Mouse (Mus musculus): Measurements from ENCODE around the gene Mafb. TPM values are rescaled to one million over a fixed set of nuclear protein-coding genes. Genes with fewer than 3 reads are reported as not detected.

Mafb gene
- polyA plus RNA-seq, 1 experiment from 2014 or later = 5.1 TPM

GRCm38 (mm10) chr2:160363201-160363600, 3.7 kb downstream of the Mafb start:
- H3K4me2 ChIP-seq = no peak overlapping the region
- H3K9ac ChIP-seq = no peak overlapping the region
- ATAC-seq (ENCODE audit: extremely low read depth, insufficient number of reproducible peaks, low FRiP score, low TSS enrichment) = no peak
- H3K4me1 ChIP-seq = peaks cover 58% of the 10 kb centered on the region
- 35% methylated on average over 4 of the region's 4 CpGs for WGBS
- 0 out of 2 replicates have a peak, but pooled peaks cover 8% of the 10 kb centered on the region for H3K36me3 ChIP-seq
- no peaks in the 10 kb centered on the region for H3K9me3 ChIP-seq
- H3K27me3 ChIP-seq (replicated peaks) = peaks cover 75% of the 10 kb centered on the region
- no peak overlapping the region for H3K27ac ChIP-seq (replicated peaks)
- no peak overlapping the region; the same call in 1 of the 2 replicates for H3K4me3 ChIP-seq

GRCm38 (mm10) chr2:160361442-160362121, 5.3 kb downstream of the Mafb start:
- H3K27me3 ChIP-seq (replicated peaks) = peaks cover 87% of the 10 kb centered on the region
- ATAC-seq (ENCODE audit: extremely low read depth, insufficient number of reproducible peaks, low FRiP score, low TSS enrichment) = no peak
- peak overlapping the region; percentile 31 for H3K4me2 ChIP-seq
- H3K4me3 ChIP-seq = peak overlapping the region; percentile 13; the same call in 1 of the 2 replicates
- peaks cover 56% of the 10 kb centered on the region for H3K4me1 ChIP-seq
- WGBS = 16% methylated on average over 16 of the region's 16 CpGs
- no peak overlapping the region for H3K9ac ChIP-seq
- no peak overlapping the region for H3K27ac ChIP-seq (replicated peaks)
- 0 out of 2 replicates have a peak, but pooled peaks cover 8% of the 10 kb centered on the region for H3K36me3 ChIP-seq
- H3K9me3 ChIP-seq = no peaks in the 10 kb centered on the region

GRCm38 (mm10) chr2:160360234-160360874, 6.5 kb downstream of the Mafb start:
- Histone ChIP-seq H3K27ac (replicated peaks) (no peak overlapping the region), H3K4me2 (peak overlapping the region; percentile 31; the same call in 1 of the 2 replicates), H3K36me3 (0 out of 2 replicates have a peak, but pooled peaks cover 8% of the 10 kb centered on the region), H3K4me1 (peaks cover 43% of the 10 kb centered on the region), H3K9ac (no peak overlapping the region), H3K27me3 (replicated peaks) (peaks cover 81% of the 10 kb centered on the region), H3K4me3 (peak overlapping the region; percentile 2; the same call in 1 of the 2 replicates), H3K9me3 (no peaks in the 10 kb centered on the region)
- no peak for ATAC-seq (ENCODE audit: extremely low read depth, insufficient number of reproducible peaks, low FRiP score, low TSS enrichment)
- WGBS = 16% methylated on average over 8 of the region's 8 CpGs

- no peaks in the 10 kb centered on the region for H3K9me3 ChIP-seq
- 0 out of 2 replicates have a peak, but pooled peaks cover 8% of the 10 kb centered on the region for H3K36me3 ChIP-seq
- no peak for ATAC-seq (ENCODE audit: extremely low read depth, insufficient number of reproducible peaks, low FRiP score, low TSS enrichment)
- no peak overlapping the region for H3K4me2 ChIP-seq
- H3K4me1 ChIP-seq = peaks cover 31% of the 10 kb centered on the region
- no peak overlapping the region for H3K4me3 ChIP-seq
- H3K27ac ChIP-seq (replicated peaks) = no peak overlapping the region
- no peak overlapping the region for H3K9ac ChIP-seq
- H3K27me3 ChIP-seq (replicated peaks) = peaks cover 79% of the 10 kb centered on the region
- 4% methylated on average over 4 of the region's 4 CpGs for WGBS
These were observed 8.0 kb downstream of the Mafb start for GRCm38 (mm10) chr2:160358896-160359295.

GRCm38 (mm10) chr2:160357442-160357841, 9.4 kb downstream of the Mafb start:
- peaks cover 31% of the 10 kb centered on the region for H3K4me1 ChIP-seq
- no peak overlapping the region for H3K4me3 ChIP-seq
- 60% methylated on average over 4 of the region's 4 CpGs for WGBS
- H3K4me2 ChIP-seq = no peak overlapping the region
- H3K27me3 ChIP-seq (replicated peaks) = peaks cover 75% of the 10 kb centered on the region
- no peak overlapping the region for H3K27ac ChIP-seq (replicated peaks)
- H3K9me3 ChIP-seq = no peaks in the 10 kb centered on the region
- no peak overlapping the region for H3K9ac ChIP-seq
- no peak for ATAC-seq (ENCODE audit: extremely low read depth, insufficient number of reproducible peaks, low FRiP score, low TSS enrichment)
- 0 out of 2 replicates have a peak, but pooled peaks cover under 1% of the 10 kb centered on the region for H3K36me3 ChIP-seq

- Histone ChIP-seq H3K4me1 (peaks cover 27% of the 10 kb centered on the region), H3K36me3 (no peaks in the 10 kb centered on the region), H3K9me3 (no peaks in the 10 kb centered on the region), H3K9ac (no peak overlapping the region), H3K4me3 (no peak overlapping the region), H3K4me2 (no peak overlapping the region), H3K27me3 (replicated peaks) (peaks cover 67% of the 10 kb centered on the region), H3K27ac (replicated peaks) (no peak overlapping the region)
- 59% methylated on average over 5 of the region's 5 CpGs for WGBS
- no peak for ATAC-seq (ENCODE audit: extremely low read depth, insufficient number of reproducible peaks, low FRiP score, low TSS enrichment)
These were observed 10.7 kb downstream of the Mafb start for GRCm38 (mm10) chr2:160356132-160356531.

GRCm38 (mm10) chr2:160354319-160354718, 12.5 kb downstream of the Mafb start:
- Histone ChIP-seq H3K9ac (no peak overlapping the region), H3K36me3 (no peaks in the 10 kb centered on the region), H3K4me1 (peaks cover 25% of the 10 kb centered on the region), H3K4me2 (no peak overlapping the region), H3K27me3 (replicated peaks) (peaks cover 49% of the 10 kb centered on the region), H3K27ac (replicated peaks) (no peak overlapping the region), H3K9me3 (no peaks in the 10 kb centered on the region), H3K4me3 (no peak overlapping the region)
- 62% methylated on average over 2 of the region's 2 CpGs for WGBS
- ATAC-seq (ENCODE audit: extremely low read depth, insufficient number of reproducible peaks, low FRiP score, low TSS enrichment) = no peak

- Histone ChIP-seq H3K27me3 (replicated peaks) (peaks cover 41% of the 10 kb centered on the region), H3K9ac (no peak overlapping the region), H3K4me1 (peaks cover 25% of the 10 kb centered on the region), H3K27ac (replicated peaks) (no peak overlapping the region), H3K4me2 (no peak overlapping the region), H3K4me3 (no peak overlapping the region), H3K36me3 (no peaks in the 10 kb centered on the region), H3K9me3 (no peaks in the 10 kb centered on the region)
- WGBS = 43% methylated on average over 2 of the region's 2 CpGs
- ATAC-seq (ENCODE audit: extremely low read depth, insufficient number of reproducible peaks, low FRiP score, low TSS enrichment) = no peak
These were observed 13.3 kb downstream of the Mafb start for GRCm38 (mm10) chr2:160353581-160353980.

GRCm38 (mm10) chr2:160351038-160351574, 15.8 kb downstream of the Mafb start:
- Histone ChIP-seq H3K9me3 (no peaks in the 10 kb centered on the region), H3K27ac (replicated peaks) (no peak overlapping the region), H3K36me3 (no peaks in the 10 kb centered on the region), H3K4me3 (no peak overlapping the region), H3K27me3 (replicated peaks) (peaks cover 20% of the 10 kb centered on the region), H3K4me2 (no peak overlapping the region), H3K9ac (no peak overlapping the region), H3K4me1 (peaks cover 26% of the 10 kb centered on the region)
- 45% methylated on average over 8 of the region's 8 CpGs for WGBS
- no peak for ATAC-seq (ENCODE audit: extremely low read depth, insufficient number of reproducible peaks, low FRiP score, low TSS enrichment)

- Histone ChIP-seq H3K27me3 (replicated peaks) (peaks cover 13% of the 10 kb centered on the region), H3K9me3 (no peaks in the 10 kb centered on the region), H3K4me1 (peaks cover 26% of the 10 kb centered on the region), H3K27ac (replicated peaks) (no peak overlapping the region), H3K9ac (no peak overlapping the region), H3K4me2 (no peak overlapping the region), H3K36me3 (no peaks in the 10 kb centered on the region), H3K4me3 (no peak overlapping the region)
- 30% methylated on average over 4 of the region's 4 CpGs for WGBS
- no peak for ATAC-seq (ENCODE audit: extremely low read depth, insufficient number of reproducible peaks, low FRiP score, low TSS enrichment)
These were observed 17.3 kb downstream of the Mafb start for GRCm38 (mm10) chr2:160349578-160349977.

- no peaks in the 10 kb centered on the region for H3K9me3 ChIP-seq
- no peak for ATAC-seq (ENCODE audit: extremely low read depth, insufficient number of reproducible peaks, low FRiP score, low TSS enrichment)
- WGBS = 29% methylated on average over 7 of the region's 7 CpGs
These were observed 18.1 kb downstream of the Mafb start for GRCm38 (mm10) chr2:160348796-160349195.

More at GRCm38 (mm10) chr2:160348796-160349195, 18.1 kb downstream of the Mafb start:
- no peaks in the 10 kb centered on the region for H3K36me3 ChIP-seq
- H3K27ac ChIP-seq (replicated peaks) = no peak overlapping the region
- no peak overlapping the region for H3K4me3 ChIP-seq
- peaks cover 26% of the 10 kb centered on the region for H3K4me1 ChIP-seq
- H3K9ac ChIP-seq = no peak overlapping the region
- H3K27me3 ChIP-seq (replicated peaks) = peaks cover 10% of the 10 kb centered on the region
- no peak overlapping the region for H3K4me2 ChIP-seq

Data from heart, embryonic 13.5 days (tissue).